Mouse (Mus musculus) embryonic facial prominence, embryonic 14.5 days (tissue): ENCODE results near the gene Cfap299. TPM values are rescaled to one million over a fixed set of nuclear protein-coding genes. Genes with fewer than 3 reads are reported as not detected.
A peak's percentile ranks its signal among the peaks of the same experiment; 100 is the strongest.

Source experiments
- ATAC-seq: fragments of 200-750 bp; cut with Nextera tagmentation; 2 replicates; pipeline ENCODE4 v1.8.0; 2017; ENCODE audit warnings: low read depth, moderate number of reproducible peaks, moderate TSS enrichment
- DNase-seq: peaks from one replicate; pipeline ENCODE4 v3.0.0-alpha.2; 2015; ENCODE audit warnings: low spot score
- H3K27ac ChIP-seq: fragments of 300-500 bp; sonication (generic); replicated peaks from 2 replicates; pipeline ENCODE4 v1.5.1; 2014; ENCODE audit warnings: low read depth, mild to moderate bottlenecking, low read length, moderate library complexity
- H3K27me3 ChIP-seq: fragments of 300-500 bp; sonication (generic); replicated peaks from 2 replicates; pipeline ENCODE4 v1.6.1; 2014; ENCODE audit warnings: low read length; ENCODE audit not compliant: control insufficient read depth, insufficient read depth
- H3K36me3 ChIP-seq: fragments of 300-500 bp; sonication (generic); 2 replicates; pipeline ENCODE4 v1.6.1; 2014; ENCODE audit warnings: low read length, mixed read lengths; ENCODE audit not compliant: control insufficient read depth, insufficient read depth
- H3K4me1 ChIP-seq: fragments of 300-500 bp; sonication (generic); 2 replicates; pipeline ENCODE4 v1.6.1; 2014; ENCODE audit warnings: antibody characterized with exemption, low read length; ENCODE audit not compliant: control insufficient read depth, insufficient read depth
- H3K4me2 ChIP-seq: fragments of 300-500 bp; sonication (generic); 2 replicates; pipeline ENCODE4 v1.6.1; 2014; ENCODE audit warnings: low read depth, mild to moderate bottlenecking, low read length, moderate library complexity, mixed read lengths
- H3K4me3 ChIP-seq: fragments of 300-500 bp; sonication (generic); 2 replicates; pipeline ENCODE4 v1.5.1; 2014; ENCODE audit warnings: low read depth, mild to moderate bottlenecking, low read length
- H3K9ac ChIP-seq: fragments of 300-500 bp; sonication (generic); 2 replicates; pipeline ENCODE4 v1.6.1; 2014; ENCODE audit warnings: low read depth, mild to moderate bottlenecking, low read length, moderate library complexity, mixed read lengths
- H3K9me3 ChIP-seq: fragments of 300-500 bp; sonication (generic); 2 replicates; pipeline ENCODE4 v1.6.1; 2016; ENCODE audit warnings: low read length; ENCODE audit not compliant: control insufficient read depth
- WGBS: fragments of 180-500 bp; shearing (Covaris S2); extraction: QIAGEN DNeasy Blood & Tissue Kit; methylation state at CpG from one replicate; pipeline ENCODE4 v1.1.7; 2014; 5-methylcytosine and 5-hydroxymethylcytosine counted together
- polyA plus RNA-seq: library from polyadenylated mRNA; unstranded; fragments of >200 nt; fragmentation: Nextera tagmentation; extraction: Ambion mirVana; gene quantifications from 2 replicates; pipeline ENCODE4 v1.2.1, GENCODE M21; 2014

The Cfap299 gene
- polyA plus RNA-seq, 1 experiment from 2014 or later: 1.9 TPM

DNA sequence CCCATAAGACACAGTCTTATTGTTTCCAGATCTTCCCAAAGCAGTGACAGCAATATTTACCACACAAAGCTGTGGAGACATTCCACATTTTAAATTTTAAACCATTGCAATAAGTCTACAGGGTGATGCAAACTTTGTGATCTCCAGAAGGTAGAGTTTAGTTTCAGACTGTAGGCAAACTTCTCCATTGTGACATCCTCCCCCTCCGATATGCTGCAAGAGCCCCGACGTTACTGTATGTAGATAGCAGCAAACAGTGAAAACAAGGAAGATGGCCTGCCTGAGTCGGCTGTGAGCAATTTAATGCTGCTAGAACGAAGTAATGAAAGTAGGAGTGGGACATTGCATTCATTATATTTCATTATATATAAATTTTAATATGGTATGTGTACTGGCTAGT lies 359.1 kb downstream of the Cfap299 start:
- no peak overlapping the region for H3K27ac ChIP-seq
- DNase-seq (no peak), ATAC-seq (no peak)
- no peaks in the 10 kb centered on the region for H3K36me3 ChIP-seq
- no peak overlapping the region for H3K4me3 ChIP-seq
- no peak overlapping the region for H3K4me2 ChIP-seq
- WGBS: 83% methylated on average over 5 of the region's 5 CpGs
- 0 out of 2 replicates have a peak, but pooled peaks cover 4% of the 10 kb centered on the region for H3K9me3 ChIP-seq
- no peaks in the 10 kb centered on the region for H3K27me3 ChIP-seq
- no peak overlapping the region for H3K9ac ChIP-seq
- H3K4me1 ChIP-seq: no peaks in the 10 kb centered on the region; the same call in 1 of the 2 replicates

DNA sequence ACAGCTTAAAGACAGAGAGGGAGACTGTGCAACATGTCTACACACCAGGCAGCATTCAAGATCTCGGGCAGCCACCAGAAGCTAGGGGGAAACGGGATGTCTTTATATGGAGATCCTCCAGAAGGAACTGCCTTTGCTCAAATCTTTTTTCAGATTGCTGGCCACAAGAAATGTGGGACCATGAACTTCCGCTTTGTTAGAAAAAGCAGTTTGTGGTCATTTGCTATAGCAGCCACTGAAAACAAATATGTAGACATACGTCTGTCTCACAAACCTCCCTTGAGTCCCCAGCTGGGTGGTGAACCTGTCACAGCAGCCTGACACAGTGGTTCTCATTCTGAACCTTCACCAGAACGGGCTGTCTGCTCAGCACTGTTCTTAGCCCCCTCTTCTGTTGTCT lies 363.0 kb downstream of the Cfap299 start:
- Histone ChIP-seq H3K27ac (no peak overlapping the region), H3K36me3 (no peaks in the 10 kb centered on the region), H3K4me2 (no peak overlapping the region), H3K4me3 (no peak overlapping the region), H3K9me3 (0 out of 2 replicates have a peak, but pooled peaks cover 4% of the 10 kb centered on the region), H3K9ac (no peak overlapping the region), H3K4me1 (peaks cover 3% of the 10 kb centered on the region), H3K27me3 (no peaks in the 10 kb centered on the region)
- ATAC-seq: no peak
- no peak for DNase-seq
- 63% methylated on average over 5 of the region's 5 CpGs for WGBS

DNA sequence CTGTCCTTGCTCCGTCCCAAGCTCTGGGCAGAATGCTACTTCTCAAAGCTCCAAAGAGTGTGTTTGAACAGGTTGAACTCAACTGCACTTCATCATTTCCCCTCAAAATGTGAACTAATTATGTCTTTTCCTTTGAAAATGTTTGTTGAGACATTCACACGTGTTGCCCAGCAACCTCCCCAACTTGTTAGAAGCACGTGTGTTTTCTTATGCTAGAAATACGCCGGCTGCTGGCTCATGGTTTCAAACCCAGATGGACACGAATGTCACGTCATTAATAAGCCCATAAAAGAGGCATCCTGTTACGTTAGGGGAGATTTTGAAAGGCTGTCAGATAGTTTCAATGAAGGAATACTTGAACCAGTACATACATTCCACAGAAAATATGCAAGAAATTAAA lies 367.2 kb downstream of the Cfap299 start:
- Histone ChIP-seq H3K27ac (no peak overlapping the region), H3K27me3 (no peaks in the 10 kb centered on the region), H3K4me1 (peaks cover 3% of the 10 kb centered on the region; the same call in 1 of the 2 replicates), H3K9ac (no peak overlapping the region), H3K4me3 (no peak overlapping the region), H3K36me3 (no peaks in the 10 kb centered on the region), H3K9me3 (no peaks in the 10 kb centered on the region), H3K4me2 (no peak overlapping the region)
- ATAC-seq (no peak), DNase-seq (peak; percentile 51)
- WGBS: 35% methylated on average over 8 of the region's 8 CpGs

DNA sequence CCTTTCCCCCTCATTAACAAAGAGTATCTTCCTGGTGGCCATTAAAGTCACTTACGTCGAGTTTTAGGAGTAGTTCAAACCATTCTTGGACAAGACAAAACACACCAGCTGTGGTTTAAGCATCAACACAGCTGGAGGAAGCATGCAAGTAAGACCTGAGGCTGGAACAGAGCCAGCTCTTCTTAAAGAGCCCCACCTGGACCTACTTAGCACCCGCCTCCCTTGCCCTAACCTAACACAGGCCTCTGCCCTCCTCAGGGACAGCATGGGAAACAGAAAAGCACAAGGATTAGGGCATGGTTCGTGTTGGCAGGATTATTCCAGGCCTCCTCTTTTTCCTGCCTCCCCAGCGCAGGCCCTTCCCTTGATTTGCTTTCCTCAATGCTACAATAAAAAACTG lies 374.9 kb downstream of the Cfap299 start:
- Histone ChIP-seq H3K36me3 (no peaks in the 10 kb centered on the region), H3K4me3 (no peak overlapping the region), H3K4me2 (no peak overlapping the region), H3K27me3 (no peaks in the 10 kb centered on the region), H3K4me1 (0 out of 2 replicates have a peak, but pooled peaks cover 11% of the 10 kb centered on the region), H3K27ac (no peak overlapping the region), H3K9ac (no peak overlapping the region), H3K9me3 (no peaks in the 10 kb centered on the region)
- peak; percentile 44; the same call in 1 of the 2 replicates for ATAC-seq
- peak; percentile 76 for DNase-seq
- WGBS: 23% methylated on average over 5 of the region's 5 CpGs

DNA sequence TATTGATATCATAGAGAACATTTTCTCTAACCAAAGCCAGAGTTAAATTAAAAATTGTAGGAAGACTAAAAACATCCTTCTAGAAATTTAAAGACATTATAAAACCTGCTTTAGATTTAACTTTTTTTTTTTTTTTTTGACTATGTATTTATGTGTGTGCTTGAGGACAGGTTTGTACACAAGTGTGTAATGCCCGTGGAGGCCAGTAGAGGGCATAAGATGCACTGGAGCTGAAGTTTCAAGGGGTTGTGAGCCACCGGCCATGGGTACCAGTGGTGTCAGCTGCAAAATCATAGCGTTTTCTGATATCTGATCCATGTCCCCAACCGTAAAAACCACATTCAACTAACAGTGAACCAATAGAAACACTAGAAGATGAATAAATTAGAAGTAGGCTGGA lies 377.5 kb downstream of the Cfap299 start:
- Histone ChIP-seq H3K9me3 (no peaks in the 10 kb centered on the region), H3K4me3 (no peak overlapping the region), H3K27ac (no peak overlapping the region), H3K36me3 (no peaks in the 10 kb centered on the region), H3K27me3 (no peaks in the 10 kb centered on the region), H3K9ac (no peak overlapping the region), H3K4me2 (no peak overlapping the region), H3K4me1 (0 out of 2 replicates have a peak, but pooled peaks cover 11% of the 10 kb centered on the region)
- ATAC-seq (no peak), DNase-seq (no peak)
- 73% methylated on average over 4 of the region's 4 CpGs for WGBS

DNA sequence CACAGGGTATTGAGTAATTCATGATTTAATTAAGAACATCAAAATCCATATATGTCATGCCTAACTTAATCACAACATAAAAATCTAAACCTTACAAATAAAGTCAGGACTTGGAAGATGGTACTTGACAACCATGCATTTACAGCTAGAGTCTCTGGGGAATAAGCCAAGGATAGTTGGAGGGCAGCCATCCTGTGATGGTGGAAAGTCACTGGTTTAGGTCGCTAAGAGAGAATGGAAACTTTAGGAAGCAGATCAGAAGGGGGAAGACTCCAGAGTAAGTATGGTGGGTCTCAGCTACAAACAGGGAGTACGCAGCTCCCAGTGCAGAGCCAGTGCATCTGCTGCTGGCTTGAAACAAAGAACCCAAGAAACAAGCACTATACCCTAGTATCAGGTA lies 386.3 kb downstream of the Cfap299 start:
- DNase-seq: peak; percentile 36
- Histone ChIP-seq H3K27me3 (no peaks in the 10 kb centered on the region), H3K9ac (no peak overlapping the region), H3K4me3 (no peak overlapping the region), H3K27ac (no peak overlapping the region), H3K4me2 (no peak overlapping the region), H3K4me1 (no peaks in the 10 kb centered on the region), H3K36me3 (no peaks in the 10 kb centered on the region), H3K9me3 (no peaks in the 10 kb centered on the region)
- 62% methylated on average over 2 of the region's 2 CpGs for WGBS
- no peak for ATAC-seq

DNA sequence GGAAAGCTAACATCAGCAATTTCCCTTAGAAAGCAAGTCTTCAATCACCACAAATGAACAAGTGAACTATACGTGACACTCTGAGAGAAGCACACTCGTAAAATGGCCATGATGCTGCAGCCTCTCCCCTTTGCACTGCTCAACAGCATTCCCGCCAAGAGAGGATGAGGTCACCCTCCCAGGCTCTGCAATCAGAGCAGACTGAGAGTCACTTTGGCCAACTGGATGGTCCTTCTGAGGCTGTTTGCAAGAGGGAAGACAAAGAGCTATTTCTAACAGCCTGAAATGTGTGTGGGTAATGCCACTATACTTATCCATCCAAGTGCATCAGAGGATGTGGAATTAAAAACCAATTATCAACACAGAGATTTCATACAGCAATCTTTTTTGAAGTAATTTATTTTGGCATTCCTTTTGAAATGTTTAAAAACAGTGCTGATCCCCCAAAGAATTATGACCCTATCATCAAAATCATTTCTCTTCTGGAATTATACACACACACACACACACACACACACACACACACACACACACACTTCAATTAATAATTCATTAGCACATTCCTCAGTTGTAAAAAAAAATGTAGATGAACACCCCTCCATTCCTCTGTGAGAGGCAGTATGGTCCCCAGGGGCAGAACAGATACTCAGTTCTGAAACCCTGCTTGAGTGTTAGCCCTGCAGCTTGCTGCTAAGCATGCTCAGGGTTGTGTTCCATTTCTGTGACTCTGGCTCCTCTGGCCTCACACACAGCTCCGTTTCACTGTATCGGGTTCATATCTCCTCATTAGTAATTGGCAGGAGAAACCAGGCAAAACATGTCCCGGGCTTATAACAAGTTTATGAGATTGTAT lies 403.3 kb downstream of the Cfap299 start:
- no peak overlapping the region for H3K27ac ChIP-seq
- 52% methylated on average over 6 of the region's 6 CpGs for WGBS
- ATAC-seq (peak; percentile 79), DNase-seq (peak; percentile 75)
- no peaks in the 10 kb centered on the region for H3K4me1 ChIP-seq
- no peaks in the 10 kb centered on the region for H3K27me3 ChIP-seq
- H3K9ac ChIP-seq: no peak overlapping the region
- H3K4me2 ChIP-seq: no peak overlapping the region
- H3K4me3 ChIP-seq: no peak overlapping the region
- H3K9me3 ChIP-seq: no peaks in the 10 kb centered on the region
- no peaks in the 10 kb centered on the region for H3K36me3 ChIP-seq

DNA sequence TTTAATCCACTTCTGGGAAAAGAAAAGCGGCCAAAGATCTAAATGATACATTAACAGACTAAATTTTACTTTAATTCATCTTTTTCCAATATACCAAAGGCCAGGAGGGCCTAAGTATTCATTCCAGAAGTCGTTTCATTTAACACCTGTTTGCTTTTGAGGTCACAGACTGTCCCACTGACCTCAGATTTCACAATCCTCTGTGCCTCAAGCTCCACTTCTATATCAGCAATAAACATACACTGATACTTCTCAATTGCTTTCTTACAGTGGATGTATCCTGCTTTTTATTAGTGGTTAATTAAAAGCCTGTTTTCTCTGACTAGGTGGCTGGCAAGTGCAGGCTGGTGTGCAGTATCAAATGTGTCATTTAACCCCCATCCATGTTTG lies 403.9 kb downstream of the Cfap299 start:
- Histone ChIP-seq H3K4me2 (no peak overlapping the region), H3K4me1 (no peaks in the 10 kb centered on the region), H3K4me3 (no peak overlapping the region), H3K36me3 (no peaks in the 10 kb centered on the region), H3K27ac (no peak overlapping the region), H3K27me3 (no peaks in the 10 kb centered on the region), H3K9me3 (no peaks in the 10 kb centered on the region), H3K9ac (no peak overlapping the region)
- WGBS: 46% methylated on average over 2 of the region's 2 CpGs
- no peak for ATAC-seq
- no peak for DNase-seq
